Mouse (Mus musculus) kidney, embryonic 14.5 days (tissue): ENCODE data around the gene Myo5a. TPM values are rescaled to one million over a fixed set of nuclear protein-coding genes. Genes with fewer than 3 reads are reported as not detected.

Source experiments
- ATAC-seq: fragments of 200-750 bp; cut with Nextera tagmentation; 2 replicates; pipeline ENCODE4 v1.8.0; 2017; ENCODE audit warnings: moderate number of reproducible peaks, mild to moderate bottlenecking, moderate TSS enrichment, moderate library complexity; ENCODE audit not compliant: low FRiP score, low TSS enrichment
- H3K27ac ChIP-seq: fragments of 300-500 bp; sonication (generic); 2 replicates; pipeline ENCODE4 v1.5.1; 2014; ENCODE audit warnings: low read depth, mild to moderate bottlenecking, low read length, moderate library complexity, mixed read lengths
- H3K27me3 ChIP-seq: fragments of 300-500 bp; sonication (generic); 2 replicates; pipeline ENCODE4 v1.6.1; 2014; ENCODE audit warnings: mild to moderate bottlenecking, low read length; ENCODE audit not compliant: control insufficient read depth, insufficient read depth
- H3K36me3 ChIP-seq: fragments of 300-500 bp; sonication (generic); 2 replicates; pipeline ENCODE4 v1.6.1; 2014; ENCODE audit warnings: low read length, mixed read lengths; ENCODE audit not compliant: control insufficient read depth, insufficient read depth
- H3K4me1 ChIP-seq: fragments of 300-500 bp; sonication (generic); 2 replicates; pipeline ENCODE4 v1.6.1; 2014; ENCODE audit warnings: low read length, mixed read lengths; ENCODE audit not compliant: control insufficient read depth, insufficient read depth
- H3K4me2 ChIP-seq: fragments of 300-500 bp; sonication (generic); replicated peaks from 2 replicates; pipeline ENCODE4 v1.6.1; 2014; ENCODE audit warnings: low read depth, mild to moderate bottlenecking, low read length
- H3K4me3 ChIP-seq: fragments of 300-500 bp; sonication (generic); 2 replicates; pipeline ENCODE4 v1.5.1; 2014; ENCODE audit warnings: mild to moderate bottlenecking, low read length
- H3K9ac ChIP-seq: fragments of 300-500 bp; sonication (generic); 2 replicates; pipeline ENCODE4 v1.6.1; 2014; ENCODE audit warnings: low read depth, mild to moderate bottlenecking, low read length, moderate library complexity
- H3K9me3 ChIP-seq: fragments of 300-500 bp; sonication (generic); 2 replicates; pipeline ENCODE4 v1.6.1; 2016; ENCODE audit warnings: low read length; ENCODE audit not compliant: control insufficient read depth
- WGBS: fragments of 180-500 bp; shearing (Covaris S2); extraction: QIAGEN DNeasy Blood & Tissue Kit; methylation state at CpG from one replicate; pipeline ENCODE4 v1.1.7; 2014; 5-methylcytosine and 5-hydroxymethylcytosine counted together
- polyA plus RNA-seq: library from polyadenylated mRNA; unstranded; fragments of >200 nt; fragmentation: Nextera tagmentation; extraction: Ambion mirVana; gene quantifications from 2 replicates; pipeline ENCODE4 v1.2.1, GENCODE M21; 2014

Myo5a gene
- polyA plus RNA-seq, 1 experiment from 2014 or later: 23.5 TPM

DNA sequence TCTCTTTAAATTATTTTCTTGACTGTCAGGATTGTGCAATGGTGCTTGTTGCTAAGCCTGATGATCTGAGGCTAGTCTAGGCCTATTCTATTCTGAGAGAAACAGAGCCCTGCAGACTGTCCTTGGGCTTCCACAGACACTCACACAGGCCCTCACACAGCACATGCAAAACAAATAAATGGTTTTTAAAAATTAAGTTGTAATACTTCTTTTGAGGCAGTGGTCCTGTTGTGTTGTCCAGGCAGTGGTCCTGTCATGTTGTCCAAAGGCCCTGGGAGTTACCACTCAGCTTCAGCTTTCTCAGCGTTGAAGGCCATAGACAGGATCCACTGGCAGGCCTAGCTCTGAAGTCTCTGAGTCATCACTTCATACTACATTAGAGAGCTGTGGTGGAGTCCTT, 130.7 kb downstream of the Myo5a start:
- H3K27ac ChIP-seq: no peak overlapping the region
- no peak overlapping the region for H3K4me3 ChIP-seq
- no peak for ATAC-seq
- no peak overlapping the region for H3K4me2 ChIP-seq
- no peaks in the 10 kb centered on the region for H3K27me3 ChIP-seq
- peaks cover 20% of the 10 kb centered on the region; the same call in 1 of the 2 replicates for H3K36me3 ChIP-seq
- H3K9ac ChIP-seq: no peak overlapping the region
- no peaks in the 10 kb centered on the region for H3K9me3 ChIP-seq
- WGBS: 93% methylated on average over 1 of the region's 1 CpGs
- no peaks in the 10 kb centered on the region for H3K4me1 ChIP-seq

DNA sequence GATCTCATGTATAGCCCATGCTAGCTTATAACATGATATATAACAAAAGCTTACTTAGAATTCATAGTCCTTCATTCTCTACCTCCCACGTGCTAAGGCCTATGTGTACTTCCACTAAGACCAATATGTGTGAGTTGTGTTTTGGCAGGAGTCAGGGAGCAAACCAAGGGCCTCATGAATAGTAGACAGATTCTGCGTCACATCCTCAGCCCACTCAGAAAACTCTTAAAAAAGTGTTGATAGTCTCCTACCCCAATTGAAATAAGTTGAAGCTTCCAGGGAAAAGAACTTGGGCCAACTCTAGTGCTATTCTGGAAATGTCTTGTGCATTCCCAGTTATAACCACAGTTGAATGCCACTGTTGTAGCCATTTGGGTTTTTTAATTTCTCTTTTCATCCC, 131.2 kb downstream of the Myo5a start:
- WGBS: 93% methylated on average over 2 of the region's 2 CpGs
- Histone ChIP-seq H3K27me3 (no peaks in the 10 kb centered on the region), H3K9me3 (no peaks in the 10 kb centered on the region), H3K4me2 (no peak overlapping the region), H3K36me3 (peaks cover 20% of the 10 kb centered on the region; the same call in 1 of the 2 replicates), H3K9ac (no peak overlapping the region), H3K4me3 (no peak overlapping the region), H3K27ac (no peak overlapping the region), H3K4me1 (no peaks in the 10 kb centered on the region)
- no peak for ATAC-seq

DNA sequence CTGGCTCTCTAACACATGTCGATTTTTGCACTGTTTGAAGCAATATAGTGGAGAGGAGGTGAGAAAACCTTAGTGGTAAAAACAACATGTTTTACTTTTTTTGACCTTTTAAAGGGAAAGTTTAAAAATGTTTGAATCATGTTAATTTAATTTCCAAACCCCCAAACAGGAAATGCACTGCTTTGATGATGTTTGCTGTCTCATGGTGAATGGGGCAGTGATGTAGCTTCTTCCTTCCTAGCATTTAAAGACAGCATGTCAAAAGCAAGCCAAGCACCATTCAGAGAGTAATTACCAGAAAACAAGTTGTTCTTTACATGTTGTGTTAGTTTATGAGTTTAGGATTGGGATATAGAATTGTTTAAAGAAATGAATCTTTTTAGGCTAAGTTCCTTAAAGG, 138.4 kb downstream of the Myo5a start:
- Histone ChIP-seq H3K4me3 (no peak overlapping the region), H3K9ac (no peak overlapping the region), H3K27ac (no peak overlapping the region), H3K4me2 (no peak overlapping the region), H3K27me3 (no peaks in the 10 kb centered on the region), H3K4me1 (no peaks in the 10 kb centered on the region), H3K36me3 (peaks cover 15% of the 10 kb centered on the region; the same call in 1 of the 2 replicates), H3K9me3 (no peaks in the 10 kb centered on the region)
- WGBS: 68% methylated on average over 1 of the region's 1 CpGs
- ATAC-seq: no peak

DNA sequence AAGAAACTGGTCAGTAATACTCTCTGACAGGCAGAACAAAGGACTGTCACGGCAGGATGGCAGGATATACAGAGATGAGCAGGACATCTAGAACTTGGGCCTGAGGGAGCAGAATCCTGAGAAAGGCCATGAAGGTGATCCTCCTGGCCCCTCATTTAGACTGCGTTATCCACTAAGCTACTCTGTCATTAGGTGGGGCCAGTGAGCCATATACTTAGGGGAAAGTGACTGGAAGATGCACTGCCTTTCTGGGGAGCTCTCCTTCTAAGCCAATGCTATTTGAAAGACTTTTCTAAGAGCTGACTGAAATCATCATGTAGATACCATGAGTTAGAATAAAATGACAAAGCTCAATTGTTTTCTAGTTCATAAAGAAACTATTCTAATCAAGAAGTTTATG, 139.5 kb downstream of the Myo5a start:
- Histone ChIP-seq H3K9me3 (no peaks in the 10 kb centered on the region), H3K4me2 (no peak overlapping the region), H3K4me1 (no peaks in the 10 kb centered on the region), H3K9ac (no peak overlapping the region), H3K27me3 (no peaks in the 10 kb centered on the region), H3K27ac (no peak overlapping the region), H3K36me3 (peaks cover 22% of the 10 kb centered on the region; the same call in 1 of the 2 replicates), H3K4me3 (no peak overlapping the region)
- no peak for ATAC-seq
- 79% methylated on average over 2 of the region's 2 CpGs for WGBS

DNA sequence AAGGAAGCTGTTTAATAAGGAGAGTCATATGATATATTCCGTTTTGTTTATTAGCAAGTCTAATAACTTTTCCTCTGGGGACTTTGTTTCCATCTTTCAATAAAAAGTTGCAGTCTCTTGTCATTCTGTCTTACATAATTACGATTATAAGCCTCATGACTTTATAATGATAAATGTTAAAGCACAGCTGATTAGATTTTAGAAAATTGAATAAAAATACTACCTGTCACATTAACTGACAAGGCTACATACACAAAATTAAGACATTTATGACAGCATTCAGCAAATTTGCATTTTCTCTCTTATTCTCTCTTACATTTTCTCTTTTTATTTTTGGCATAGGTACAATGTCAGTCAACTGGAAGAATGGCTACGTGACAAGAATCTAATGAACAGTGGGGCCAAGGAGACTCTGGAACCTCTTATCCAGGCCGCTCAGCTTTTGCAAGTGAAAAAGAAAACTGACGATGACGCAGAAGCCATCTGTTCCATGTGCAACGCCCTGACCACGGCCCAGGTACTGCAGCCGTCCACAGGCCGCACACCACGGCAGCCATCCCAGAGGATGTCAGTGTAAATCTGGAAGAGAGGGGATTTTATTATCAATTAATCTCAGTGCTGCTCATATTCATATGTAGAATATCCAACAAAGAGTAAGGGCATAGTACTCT, 144.1 kb downstream of the Myo5a start:
- ATAC-seq: no peak
- Histone ChIP-seq H3K9me3 (no peaks in the 10 kb centered on the region), H3K27me3 (no peaks in the 10 kb centered on the region), H3K4me2 (no peak overlapping the region), H3K36me3 (peaks cover 34% of the 10 kb centered on the region; the same call in 1 of the 2 replicates), H3K4me1 (no peaks in the 10 kb centered on the region), H3K9ac (no peak overlapping the region), H3K4me3 (no peak overlapping the region), H3K27ac (no peak overlapping the region)
- 91% methylated on average over 11 of the region's 11 CpGs for WGBS

DNA sequence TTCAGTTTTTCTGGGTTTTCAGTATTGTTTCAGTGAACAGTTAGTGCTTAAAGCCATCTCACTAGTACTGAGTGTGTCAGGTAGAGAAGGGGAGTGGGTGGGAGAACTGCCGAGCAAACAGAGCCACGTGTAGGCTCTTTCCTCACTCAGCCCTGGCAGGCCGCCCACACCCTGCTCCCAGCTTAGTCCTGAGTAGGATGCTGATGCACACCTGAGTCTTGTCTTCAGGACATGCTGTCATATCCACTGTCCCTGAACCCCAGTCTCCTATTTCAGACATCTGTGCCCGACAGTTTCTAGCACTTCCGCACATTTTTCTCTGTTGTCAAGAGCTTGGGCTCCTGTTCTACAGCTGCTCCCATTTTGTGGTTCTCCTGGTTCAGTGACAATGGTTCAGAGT, 149.1 kb downstream of the Myo5a start:
- ATAC-seq: no peak
- H3K27me3 ChIP-seq: no peaks in the 10 kb centered on the region
- 79% methylated on average over 5 of the region's 5 CpGs for WGBS
- H3K9ac ChIP-seq: no peak overlapping the region
- H3K4me2 ChIP-seq: no peak overlapping the region
- no peak overlapping the region for H3K4me3 ChIP-seq
- no peak overlapping the region for H3K27ac ChIP-seq
- peaks cover 19% of the 10 kb centered on the region; the same call in 1 of the 2 replicates for H3K36me3 ChIP-seq
- H3K4me1 ChIP-seq: no peaks in the 10 kb centered on the region
- H3K9me3 ChIP-seq: no peaks in the 10 kb centered on the region

DNA sequence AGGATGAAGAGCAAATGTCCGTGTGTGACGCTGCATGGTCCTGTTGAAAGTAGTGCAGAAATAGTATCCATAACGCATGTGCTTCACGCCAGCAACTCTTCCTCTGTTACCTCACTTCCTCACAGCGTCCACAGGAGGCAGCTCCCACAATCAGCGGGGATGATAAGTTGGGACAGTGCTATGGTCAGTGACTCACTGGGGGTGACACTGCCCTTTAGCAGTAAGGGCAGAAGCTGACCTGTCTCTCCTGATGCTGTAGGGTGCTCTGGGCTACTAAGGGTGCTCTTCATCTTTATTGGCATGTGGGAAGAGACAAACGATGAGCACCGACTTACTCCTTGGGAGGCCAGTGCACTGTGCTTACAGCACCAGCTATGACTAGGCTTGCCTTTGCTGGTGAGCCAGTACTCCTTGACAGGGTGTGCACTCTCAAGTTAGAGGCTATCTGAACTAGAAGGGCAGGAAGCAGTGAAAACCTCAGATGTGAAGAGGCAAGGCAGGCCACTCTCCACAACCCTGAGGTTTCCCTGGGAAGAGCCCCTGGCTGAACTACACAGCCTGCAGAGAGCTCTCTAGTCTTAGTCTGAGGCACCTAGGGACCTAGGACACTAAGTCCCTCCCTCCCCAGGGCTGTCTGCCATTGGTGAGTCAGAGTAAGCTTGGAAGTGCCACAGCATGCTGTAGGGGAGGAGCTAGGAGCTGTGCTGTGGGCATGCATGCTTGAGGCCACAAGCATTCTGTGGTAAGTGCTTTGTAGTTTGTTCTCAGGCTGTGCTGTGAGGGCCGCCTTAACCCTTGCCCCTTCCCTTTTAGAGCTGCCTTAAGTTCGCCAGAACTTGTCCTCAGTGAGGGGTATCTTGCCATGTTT, 150.8 kb downstream of the Myo5a start:
- no peaks in the 10 kb centered on the region for H3K27me3 ChIP-seq
- H3K9me3 ChIP-seq: no peaks in the 10 kb centered on the region
- WGBS: 68% methylated on average over 10 of the region's 10 CpGs
- H3K27ac ChIP-seq: no peak overlapping the region
- peak; percentile 81 for ATAC-seq
- no peak overlapping the region for H3K9ac ChIP-seq
- no peak overlapping the region for H3K4me3 ChIP-seq
- no peaks in the 10 kb centered on the region for H3K4me1 ChIP-seq
- peaks cover 13% of the 10 kb centered on the region; the same call in 1 of the 2 replicates for H3K36me3 ChIP-seq
- H3K4me2 ChIP-seq: no peak overlapping the region

DNA sequence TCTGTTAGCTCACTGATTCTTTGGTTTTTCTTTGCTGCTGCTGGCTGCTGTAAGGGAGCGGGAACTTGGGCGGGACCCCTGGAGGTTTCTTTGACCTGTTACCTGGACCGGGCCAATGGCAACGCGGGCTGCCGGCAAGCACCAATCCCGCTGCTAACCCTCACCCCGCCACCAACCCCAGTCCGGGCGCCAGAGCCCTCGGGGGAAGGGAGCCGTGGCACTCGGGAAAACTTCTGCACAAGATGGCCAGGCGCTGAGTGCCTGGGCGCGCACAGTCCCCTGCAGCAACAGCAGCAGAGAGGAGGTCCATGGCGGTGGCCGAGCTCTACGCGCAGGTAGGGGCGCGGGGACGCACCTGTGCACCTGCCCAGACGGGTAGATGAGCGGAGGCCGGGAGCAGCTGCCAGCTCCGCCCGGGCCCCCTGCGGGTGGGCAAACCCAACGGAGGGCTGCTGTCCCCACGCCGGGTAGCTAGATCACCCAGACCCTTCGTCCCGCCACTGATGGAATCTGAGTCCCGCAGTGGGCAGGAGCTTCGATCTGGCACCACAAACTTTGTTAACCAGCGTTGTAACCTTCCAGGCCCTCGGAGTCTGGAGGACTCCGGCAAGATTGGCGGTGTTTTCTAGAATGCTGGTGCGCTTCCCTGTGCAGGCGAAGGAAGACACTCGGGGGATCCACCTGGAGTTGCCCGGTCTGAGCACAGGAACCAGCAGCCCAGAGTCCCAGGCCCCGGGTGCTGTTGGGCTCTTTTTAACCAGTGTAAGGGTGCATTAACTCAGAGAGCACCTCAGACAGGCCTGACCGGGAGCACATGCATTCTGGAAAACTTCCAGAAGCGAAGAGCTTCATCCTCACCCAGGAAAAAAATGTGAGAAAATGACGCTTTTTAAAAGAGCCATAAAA, 161.3 kb downstream of the Myo5a start, which contains the start of gene Myo5c:
Gene Myo5c (plus strand): TSS at position 180 of the 906 bp plus-strand sequence.
- Histone ChIP-seq H3K27me3 (peaks cover 8% of the 10 kb centered on the region), H3K4me2 (peak within 1 kb of the TSS; percentile 88), H3K4me3 (peak within 1 kb of the TSS; percentile 48), H3K36me3 (no peaks in the 10 kb centered on the region), H3K9me3 (no peaks in the 10 kb centered on the region), H3K27ac (no peak within 1 kb of the TSS), H3K9ac (peak within 1 kb of the TSS; percentile 34; the same call in 1 of the 2 replicates), H3K4me1 (0 out of 2 replicates have a peak, but pooled peaks cover 4% of the 10 kb centered on the region)
- 2% methylated on average over 48 of the region's 48 CpGs for WGBS
- ATAC-seq: peak; percentile 84
